Mouse (Mus musculus) erythroblast, embryonic 14.5 days (primary cell): Measurements from ENCODE around the gene Rbfox1. TPM values are rescaled to one million over a fixed set of nuclear protein-coding genes. Genes with fewer than 3 reads are reported as not detected.

Experiments used
- H3K27me3 ChIP-seq: 2 replicates; pipeline ENCODE4 v1.6.1; 2012; ENCODE audit warnings: inconsistent platforms; ENCODE audit not compliant: control insufficient read depth
- H3K36me3 ChIP-seq: 2 replicates; pipeline ENCODE4 v1.6.1; 2012; ENCODE audit warnings: mild to moderate bottlenecking, inconsistent platforms; ENCODE audit not compliant: control insufficient read depth
- H3K4me1 ChIP-seq: 2 replicates; pipeline ENCODE4 v1.6.1; 2012; ENCODE audit warnings: inconsistent platforms; ENCODE audit not compliant: control insufficient read depth
- H3K4me3 ChIP-seq: replicated peaks from 2 replicates; pipeline ENCODE3; 2012; ENCODE audit warnings: moderate library complexity, mild to moderate bottlenecking, inconsistent platforms
- H3K9me3 ChIP-seq: 2 replicates; pipeline ENCODE4 v1.6.1; 2012; ENCODE audit warnings: low read length, inconsistent platforms, mixed read lengths; ENCODE audit not compliant: control insufficient read depth
- GATA1 ChIP-seq: IDR thresholded peaks from 2 replicates; pipeline ENCODE4 v1.6.1; 2012; ENCODE audit warnings: low read length, inconsistent platforms, mixed read lengths
- TAL1 ChIP-seq: IDR thresholded peaks from 3 replicates; pipeline ENCODE4 v1.6.1; 2012; ENCODE audit warnings: low read length, inconsistent platforms, mixed read lengths
- polyA plus RNA-seq: library from polyadenylated mRNA; stranded (reverse); fragments of >175 nt; gene quantifications from 2 replicates; pipeline ENCODE4 v1.2.3, GENCODE M21; 2012

Rbfox1 gene
- polyA plus RNA-seq, 1 experiment: not detected

GRCm38 (mm10) chr16:7374146-7374545, 1489.0 kb downstream of the Rbfox1 start:
- no peak overlapping the region for H3K4me3 ChIP-seq
- no peaks in the 10 kb centered on the region for H3K36me3 ChIP-seq
- H3K9me3 ChIP-seq: no peaks in the 10 kb centered on the region
- no peaks in the 10 kb centered on the region for H3K4me1 ChIP-seq
- H3K27me3 ChIP-seq: no peaks in the 10 kb centered on the region
- TF ChIP-seq TAL1 (no peak), GATA1 (no peak)

- Histone ChIP-seq H3K27me3 (no peaks in the 10 kb centered on the region), H3K4me3 (no peak overlapping the region), H3K36me3 (no peaks in the 10 kb centered on the region), H3K9me3 (no peaks in the 10 kb centered on the region), H3K4me1 (no peaks in the 10 kb centered on the region)
- no peak for TF ChIP-seq TAL1
- no peak for TF ChIP-seq GATA1
Observed at GRCm38 (mm10) chr16:7374674-7375073, 1489.5 kb downstream of the Rbfox1 start.

GRCm38 (mm10) chr16:7396101-7396500, 1510.9 kb downstream of the Rbfox1 start:
- no peaks in the 10 kb centered on the region for H3K4me1 ChIP-seq
- no peaks in the 10 kb centered on the region for H3K27me3 ChIP-seq
- no peaks in the 10 kb centered on the region for H3K36me3 ChIP-seq
- no peak overlapping the region for H3K4me3 ChIP-seq
- TF ChIP-seq TAL1 (no peak), GATA1 (no peak)
- H3K9me3 ChIP-seq: no peaks in the 10 kb centered on the region

- H3K36me3 ChIP-seq: no peaks in the 10 kb centered on the region
- H3K4me3 ChIP-seq: no peak overlapping the region
- no peaks in the 10 kb centered on the region for H3K9me3 ChIP-seq
- no peaks in the 10 kb centered on the region for H3K4me1 ChIP-seq
- TF ChIP-seq TAL1 (no peak), GATA1 (no peak)
- H3K27me3 ChIP-seq: no peaks in the 10 kb centered on the region
Observed at GRCm38 (mm10) chr16:7404766-7405492, 1519.8 kb downstream of the Rbfox1 start.

- Histone ChIP-seq H3K27me3 (no peaks in the 10 kb centered on the region), H3K36me3 (no peaks in the 10 kb centered on the region), H3K4me3 (no peak overlapping the region), H3K4me1 (no peaks in the 10 kb centered on the region), H3K9me3 (no peaks in the 10 kb centered on the region)
- TF ChIP-seq GATA1 (no peak), TAL1 (no peak)
Observed at GRCm38 (mm10) chr16:7407862-7408640, 1522.9 kb downstream of the Rbfox1 start.

- Histone ChIP-seq H3K36me3 (no peaks in the 10 kb centered on the region), H3K4me1 (no peaks in the 10 kb centered on the region), H3K27me3 (no peaks in the 10 kb centered on the region), H3K9me3 (no peaks in the 10 kb centered on the region), H3K4me3 (no peak overlapping the region)
- TF ChIP-seq GATA1 (no peak), TAL1 (no peak)
Observed at GRCm38 (mm10) chr16:7419655-7420281, 1534.6 kb downstream of the Rbfox1 start.

GRCm38 (mm10) chr16:7425386-7426089, 1540.4 kb downstream of the Rbfox1 start:
- no peaks in the 10 kb centered on the region for H3K36me3 ChIP-seq
- H3K27me3 ChIP-seq: no peaks in the 10 kb centered on the region
- TF ChIP-seq TAL1 (no peak), GATA1 (no peak)
- H3K4me3 ChIP-seq: no peak overlapping the region
- H3K9me3 ChIP-seq: no peaks in the 10 kb centered on the region
- H3K4me1 ChIP-seq: no peaks in the 10 kb centered on the region

- Histone ChIP-seq H3K4me1 (no peaks in the 10 kb centered on the region), H3K27me3 (no peaks in the 10 kb centered on the region), H3K36me3 (no peaks in the 10 kb centered on the region), H3K9me3 (no peaks in the 10 kb centered on the region), H3K4me3 (no peak overlapping the region)
- no peak for TF ChIP-seq GATA1
- TF ChIP-seq TAL1: no peak
Observed at GRCm38 (mm10) chr16:7433296-7433695, 1548.1 kb downstream of the Rbfox1 start.
